Mouse (Mus musculus): ENCODE data around the gene Fam126a.

DNA sequence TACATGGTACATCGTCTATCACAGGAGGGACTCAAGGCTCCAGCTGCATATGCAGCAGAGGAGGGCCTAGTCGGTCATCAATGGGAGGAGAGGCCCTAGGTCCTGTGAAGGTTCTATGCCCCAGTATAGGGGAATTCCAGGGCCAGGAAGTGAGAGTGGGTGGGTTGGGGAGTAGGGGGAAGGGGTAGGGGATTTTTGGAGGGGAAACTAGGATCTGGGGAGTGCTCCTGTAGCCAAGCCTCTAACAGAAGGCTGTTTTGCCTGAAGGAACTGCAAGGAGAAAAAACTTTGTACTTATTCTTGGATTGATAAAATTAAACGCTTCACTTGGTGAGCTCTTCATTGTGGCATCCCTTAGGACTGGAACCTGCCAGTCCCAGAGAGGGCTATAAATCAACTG is 30.5 kb upstream of the Fam126a start:
- TF ChIP-seq SIN3A (IDR thresholded peaks at IDR 0.05; ENCODE audit: low read length) (no peak), ZC3H11A (IDR thresholded peaks at IDR 0.05; ENCODE audit: low read depth, low read length) (no peak), CTCF (IDR thresholded peaks at IDR 0.05 in 2 of 3, conservative IDR thresholded peaks at IDR 0.05 in 1 of 3; ENCODE audit: control insufficient read depth in 1 of 3, insufficient read depth in 1 of 3, low read depth in 2 of 3, low read length in 3 of 3, poor library complexity in 1 of 3, severe bottlenecking in 1 of 3) (no peak), ETS1 (IDR thresholded peaks at IDR 0.05; ENCODE audit: low read depth, low read length) (no peak), RAD21 (IDR thresholded peaks at IDR 0.05; ENCODE audit: low read depth, low read length) (no peak), EP300 (IDR thresholded peaks at IDR 0.05; ENCODE audit: low read depth in 1 of 2, low read length in 2 of 2) (no peak), MYB (IDR thresholded peaks at IDR 0.05; ENCODE audit: low read depth, low read length) (no peak), BHLHE40 (IDR thresholded peaks at IDR 0.05; ENCODE audit: borderline replicate concordance, low read depth, low read length) (no peak), MXI1 (IDR thresholded peaks at IDR 0.05; ENCODE audit: low read depth, low read length) (no peak)
